Mouse (Mus musculus): Measurements from ENCODE around the gene Gm11115. TPM values are rescaled to one million over a fixed set of nuclear protein-coding genes. Genes with fewer than 3 reads are reported as not detected.

Gene Gm11115
- polyA plus RNA-seq (2017; shearing (Covaris generic)) = not detected

DNA sequence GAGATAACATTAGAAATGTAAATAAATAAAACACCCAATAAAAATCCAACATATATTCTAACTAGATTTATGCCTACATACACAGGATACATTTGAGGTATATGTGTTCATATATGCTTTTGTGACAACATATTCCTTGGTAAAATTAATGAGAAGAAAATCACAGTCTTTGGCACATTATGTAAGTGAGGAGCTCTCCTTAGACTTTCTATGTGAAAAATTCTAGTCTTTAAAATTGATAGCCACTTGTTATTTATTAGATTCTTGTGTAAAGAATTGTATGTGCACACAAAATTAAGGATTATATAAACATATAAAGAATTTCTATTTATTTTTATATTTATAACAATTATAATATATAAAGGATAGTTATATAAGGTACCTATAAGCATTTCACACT is at the start of gene Gm11115:
Gene Gm11115 (minus strand): TSS at position 101 of the 400 bp plus-strand sequence.

GRCm38 (mm10) chr5:88111430-88111829 is 42.5 kb downstream of the Gm11115 start, which contains the start of gene Gm11116:
Gene Gm11116 (minus strand): TSS chr5:88111530.

Other genes with a start within 250 kb of the Gm11115 start
- gene Csn3, start 228.5 kb downstream of the Gm11115 start, polyA plus RNA-seq (2017; shearing (Covaris generic)) = not detected
- gene 2310003L06Rik, start 184.6 kb downstream of the Gm11115 start, polyA plus RNA-seq (2017; shearing (Covaris generic)) = not detected
- gene Gm28434, start 184.6 kb downstream of the Gm11115 start, polyA plus RNA-seq (2017; shearing (Covaris generic)) = not detected
- not detected for gene Cabs1, start 174.7 kb downstream of the Gm11115 start, polyA plus RNA-seq (2017; shearing (Covaris generic))
- not detected for gene Smr3a, start 151.6 kb downstream of the Gm11115 start, polyA plus RNA-seq (2017; shearing (Covaris generic))
- not detected for gene Smr2, start 67.5 kb downstream of the Gm11115 start, polyA plus RNA-seq (2017; shearing (Covaris generic))
- gene Gm11116, start 42.6 kb downstream of the Gm11115 start, polyA plus RNA-seq (2017; shearing (Covaris generic)) = not detected
- gene Gm7714, start 114.8 kb upstream of the Gm11115 start, polyA plus RNA-seq (2017; shearing (Covaris generic)) = 0.76 TPM
- not detected for gene Prol1, start 163.2 kb upstream of the Gm11115 start, polyA plus RNA-seq (2017; shearing (Covaris generic))
- gene Amtn, start 222.0 kb upstream of the Gm11115 start, polyA plus RNA-seq (2017; shearing (Covaris generic)) = not detected

All from effector memory CD4-positive, alpha-beta T cell, adult 5 months (primary cell).